Mouse (Mus musculus) forebrain, postnatal 0 days (tissue): ENCODE measurements around the gene Mlxip. TPM values are rescaled to one million over a fixed set of nuclear protein-coding genes. Genes with fewer than 3 reads are reported as not detected.
A peak's percentile ranks its signal among the peaks of the same experiment; 100 is the strongest.

Source experiments
- ATAC-seq: fragments of 200-750 bp; cut with Nextera tagmentation; 2 replicates; pipeline ENCODE4 v1.8.0; 2017; ENCODE audit warnings: mild to moderate bottlenecking, moderate library complexity
- DNase-seq: peaks from one replicate; pipeline ENCODE4 v3.0.0-alpha.2; 2015
- H3K27ac ChIP-seq: fragments of 300-500 bp; sonication (generic); 2 replicates; pipeline ENCODE4 v1.5.1; 2014; ENCODE audit warnings: low read depth, mild to moderate bottlenecking, antibody characterized with exemption, low read length, moderate library complexity, mixed read lengths
- H3K27me3 ChIP-seq: fragments of 300-500 bp; sonication (generic); 2 replicates; pipeline ENCODE4 v1.6.1; 2014; ENCODE audit warnings: mild to moderate bottlenecking, low read length, mixed read lengths; ENCODE audit not compliant: insufficient read depth
- H3K36me3 ChIP-seq: fragments of 300-500 bp; sonication (generic); 2 replicates; pipeline ENCODE4 v1.6.1; 2014; ENCODE audit warnings: mild to moderate bottlenecking, moderate library complexity; ENCODE audit not compliant: insufficient read depth
- H3K4me1 ChIP-seq: fragments of 300-500 bp; sonication (generic); 2 replicates; pipeline ENCODE4 v1.6.1; 2014; ENCODE audit warnings: antibody characterized with exemption; ENCODE audit not compliant: insufficient read depth
- H3K4me2 ChIP-seq: fragments of 300-500 bp; sonication (generic); 2 replicates; pipeline ENCODE4 v1.6.1; 2014; ENCODE audit warnings: low read depth, mild to moderate bottlenecking, moderate library complexity
- H3K4me3 ChIP-seq: fragments of 300-500 bp; sonication (generic); 2 replicates; pipeline ENCODE4 v1.5.1; 2014; ENCODE audit warnings: low read depth, low read length, mixed read lengths
- H3K9ac ChIP-seq: fragments of 300-500 bp; sonication (generic); 2 replicates; pipeline ENCODE4 v1.6.1; 2014; ENCODE audit warnings: mild to moderate bottlenecking
- H3K9me3 ChIP-seq: fragments of 300-500 bp; sonication (generic); 2 replicates; pipeline ENCODE4 v1.6.1; 2016; ENCODE audit warnings: low read length
- CTCF ChIP-seq: sonication (generic); IDR thresholded peaks from 2 replicates; pipeline ENCODE4 v1.5.1; 2016; ENCODE audit warnings: antibody characterized with exemption, control low read depth, low read depth
- WGBS: fragments of 180-500 bp; shearing (Covaris S2); extraction: QIAGEN DNeasy Blood & Tissue Kit; methylation state at CpG from one replicate; pipeline ENCODE4 v1.1.7; 2014; 5-methylcytosine and 5-hydroxymethylcytosine counted together
- polyA plus RNA-seq: library from polyadenylated mRNA; unstranded; fragments of >200 nt; fragmentation: Nextera tagmentation; extraction: Ambion mirVana; gene quantifications from 2 replicates; pipeline ENCODE4 v1.2.1, GENCODE M21; 2015
- total RNA-seq: library from RNA; depleted of rRNA; stranded (reverse); fragments of >200 nt; gene quantifications from 2 replicates; pipeline ENCODE4 v1.2.3, GENCODE M21; 2014

The Mlxip gene
- total and polyA plus RNA-seq, 2 experiments from 2014 or later: 13.3 to 17.4 TPM

DNA sequence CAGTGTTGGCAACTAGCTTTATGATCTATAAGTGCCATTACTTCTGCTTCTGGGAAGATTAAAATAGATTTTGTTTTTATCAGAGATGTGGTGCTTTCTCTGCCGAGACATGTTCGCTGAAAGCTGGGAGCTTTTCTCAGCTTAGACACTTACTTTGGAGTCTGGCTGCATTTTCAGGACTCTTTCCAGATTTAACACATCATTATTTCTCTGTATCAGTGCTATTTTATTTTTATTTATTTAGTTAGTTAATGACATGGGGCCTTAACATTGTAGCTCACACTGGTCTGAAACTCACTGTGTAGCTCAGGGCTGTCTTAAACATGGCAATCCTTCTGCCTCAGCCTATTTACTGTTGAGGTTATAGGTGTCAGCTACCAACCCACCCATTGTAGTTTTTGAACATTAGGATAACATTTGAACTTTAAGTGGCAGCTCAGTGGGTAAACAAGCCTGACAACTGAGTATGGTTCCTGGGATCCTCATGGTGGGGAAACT lies 19.3 kb downstream of the Mlxip start:
- H3K27me3 ChIP-seq: no peaks in the 10 kb centered on the region
- no peak overlapping the region for H3K27ac ChIP-seq
- TF ChIP-seq CTCF: no peak
- no peaks in the 10 kb centered on the region for H3K9me3 ChIP-seq
- WGBS: 61% methylated on average over 2 of the region's 2 CpGs
- ATAC-seq (no peak), DNase-seq (no peak)
- no peaks in the 10 kb centered on the region for H3K4me1 ChIP-seq
- H3K9ac ChIP-seq: no peak overlapping the region
- no peak overlapping the region for H3K4me3 ChIP-seq
- no peak overlapping the region for H3K4me2 ChIP-seq
- 0 out of 2 replicates have a peak, but pooled peaks cover 3% of the 10 kb centered on the region for H3K36me3 ChIP-seq

DNA sequence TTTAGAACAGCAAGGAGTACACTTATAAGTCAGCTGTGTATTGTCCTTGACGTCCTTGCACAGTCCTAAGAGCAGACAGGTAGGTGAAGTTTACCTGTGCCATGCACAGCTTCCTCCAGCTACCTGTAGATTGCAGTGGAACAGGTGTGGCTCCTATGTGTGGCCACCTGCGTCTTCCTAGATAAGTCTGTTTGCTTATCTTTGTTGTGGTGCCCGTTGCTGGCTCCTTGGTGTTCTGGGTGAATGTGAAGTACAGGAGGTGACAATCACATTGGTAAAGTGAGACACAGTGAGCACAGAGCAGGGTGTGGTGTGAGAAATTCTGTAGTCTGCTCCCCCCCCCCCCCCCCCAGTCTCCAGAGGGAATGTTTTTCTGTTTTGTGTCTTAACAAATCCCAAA lies 21.6 kb downstream of the Mlxip start:
- Histone ChIP-seq H3K9me3 (no peaks in the 10 kb centered on the region), H3K27ac (no peak overlapping the region), H3K4me3 (no peak overlapping the region), H3K27me3 (no peaks in the 10 kb centered on the region), H3K4me1 (no peaks in the 10 kb centered on the region), H3K4me2 (no peak overlapping the region), H3K36me3 (no peaks in the 10 kb centered on the region), H3K9ac (no peak overlapping the region)
- no peak for ATAC-seq
- no peak for DNase-seq
- TF ChIP-seq CTCF: no peak
- WGBS: 86% methylated on average over 3 of the region's 3 CpGs

DNA sequence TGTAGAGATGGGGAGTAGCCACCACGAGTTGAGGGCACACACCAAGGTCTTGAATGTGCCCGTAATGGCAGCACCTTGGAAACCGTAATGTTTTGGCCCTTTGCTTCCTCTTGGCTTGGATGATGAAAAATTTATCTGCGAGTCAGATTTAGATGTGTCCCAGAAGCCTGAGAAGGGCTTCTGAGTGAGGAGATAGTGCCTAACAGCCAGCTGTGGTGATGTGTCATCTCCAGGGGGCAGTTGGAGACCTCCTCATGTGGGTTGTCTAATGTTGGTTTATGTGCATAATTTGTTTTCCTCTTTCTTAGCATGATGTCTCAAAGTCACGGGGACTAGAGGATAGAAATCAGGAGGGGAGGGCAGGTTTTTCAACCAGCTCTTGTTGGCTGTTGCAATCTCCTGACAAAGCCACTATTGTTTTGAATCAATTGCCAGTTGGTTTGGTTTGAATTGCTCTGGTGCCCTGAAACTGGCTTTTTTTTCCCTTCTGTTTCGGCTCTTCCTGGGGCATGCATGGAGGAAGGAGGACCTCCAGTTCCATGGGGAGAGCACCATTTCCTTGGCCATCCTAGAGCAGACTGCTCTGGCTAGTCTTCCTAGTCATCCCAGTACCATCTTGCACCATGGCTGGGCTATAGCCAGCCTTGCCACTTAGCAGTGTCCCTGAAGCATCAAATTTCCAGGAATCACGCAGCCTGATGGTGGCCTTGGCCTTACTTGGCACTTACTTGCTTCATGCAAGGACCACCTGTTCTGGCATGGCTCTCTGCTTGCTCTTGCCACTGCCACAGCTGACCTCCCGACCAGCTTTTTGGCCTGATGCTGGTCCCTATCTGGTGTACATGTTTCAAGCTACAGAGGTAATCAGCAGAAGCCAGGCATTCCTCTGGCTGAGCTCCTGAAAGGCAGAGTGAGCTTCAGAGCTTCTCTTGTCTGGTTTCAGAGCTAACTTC lies 22.2 kb downstream of the Mlxip start:
- no peak overlapping the region for H3K4me2 ChIP-seq
- ATAC-seq (no peak), DNase-seq (no peak)
- WGBS: 64% methylated on average over 8 of the region's 8 CpGs
- no peaks in the 10 kb centered on the region for H3K36me3 ChIP-seq
- H3K9ac ChIP-seq: no peak overlapping the region
- no peak for TF ChIP-seq CTCF
- no peak overlapping the region for H3K27ac ChIP-seq
- H3K27me3 ChIP-seq: no peaks in the 10 kb centered on the region
- no peaks in the 10 kb centered on the region for H3K4me1 ChIP-seq
- H3K9me3 ChIP-seq: no peaks in the 10 kb centered on the region
- no peak overlapping the region for H3K4me3 ChIP-seq

DNA sequence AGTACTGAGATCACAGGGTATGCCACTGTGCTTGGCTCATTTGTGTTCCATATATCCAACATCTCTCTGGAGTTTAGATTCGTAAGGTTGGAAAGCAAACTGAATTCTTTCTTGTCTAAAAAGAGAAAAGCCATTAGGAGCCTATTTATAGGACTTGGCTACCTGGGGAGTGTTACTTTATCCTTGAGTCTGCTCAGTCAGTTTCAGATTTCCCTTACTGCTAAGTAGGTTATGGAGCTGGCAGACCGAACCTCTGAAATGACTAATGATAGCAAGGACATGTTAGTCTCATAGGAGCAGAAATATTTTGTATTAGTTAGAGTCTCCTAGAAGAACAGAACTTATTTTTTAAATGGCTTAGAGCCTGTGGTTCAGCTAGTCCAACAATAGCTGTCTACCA lies 29.3 kb downstream of the Mlxip start:
- Histone ChIP-seq H3K4me1 (no peaks in the 10 kb centered on the region), H3K4me3 (no peak overlapping the region), H3K4me2 (no peak overlapping the region), H3K9ac (no peak overlapping the region), H3K27me3 (no peaks in the 10 kb centered on the region), H3K27ac (no peak overlapping the region), H3K9me3 (no peaks in the 10 kb centered on the region), H3K36me3 (no peaks in the 10 kb centered on the region)
- DNase-seq: no peak
- WGBS: 61% methylated on average over 2 of the region's 2 CpGs
- no peak for TF ChIP-seq CTCF
- ATAC-seq: no peak

DNA sequence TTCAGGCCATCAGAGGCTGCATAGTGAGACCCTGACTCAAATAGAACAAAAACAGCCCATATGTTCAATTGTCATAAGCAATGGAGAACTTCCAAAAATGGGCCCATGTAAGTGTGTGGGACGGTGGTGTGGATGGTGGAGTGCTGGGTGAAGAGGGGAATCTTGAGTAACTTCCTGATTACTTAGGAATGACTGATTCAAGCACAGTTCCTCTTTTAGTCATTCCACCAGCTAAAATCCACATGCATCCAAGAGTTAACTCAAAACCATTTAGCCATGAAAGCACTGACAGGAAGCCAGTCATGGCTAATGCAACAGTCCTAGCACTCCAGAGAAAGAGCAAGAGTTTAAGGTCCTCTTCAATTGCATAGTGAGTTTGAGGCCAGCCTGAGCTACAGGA lies 33.0 kb downstream of the Mlxip start:
- no peak for ATAC-seq

DNA sequence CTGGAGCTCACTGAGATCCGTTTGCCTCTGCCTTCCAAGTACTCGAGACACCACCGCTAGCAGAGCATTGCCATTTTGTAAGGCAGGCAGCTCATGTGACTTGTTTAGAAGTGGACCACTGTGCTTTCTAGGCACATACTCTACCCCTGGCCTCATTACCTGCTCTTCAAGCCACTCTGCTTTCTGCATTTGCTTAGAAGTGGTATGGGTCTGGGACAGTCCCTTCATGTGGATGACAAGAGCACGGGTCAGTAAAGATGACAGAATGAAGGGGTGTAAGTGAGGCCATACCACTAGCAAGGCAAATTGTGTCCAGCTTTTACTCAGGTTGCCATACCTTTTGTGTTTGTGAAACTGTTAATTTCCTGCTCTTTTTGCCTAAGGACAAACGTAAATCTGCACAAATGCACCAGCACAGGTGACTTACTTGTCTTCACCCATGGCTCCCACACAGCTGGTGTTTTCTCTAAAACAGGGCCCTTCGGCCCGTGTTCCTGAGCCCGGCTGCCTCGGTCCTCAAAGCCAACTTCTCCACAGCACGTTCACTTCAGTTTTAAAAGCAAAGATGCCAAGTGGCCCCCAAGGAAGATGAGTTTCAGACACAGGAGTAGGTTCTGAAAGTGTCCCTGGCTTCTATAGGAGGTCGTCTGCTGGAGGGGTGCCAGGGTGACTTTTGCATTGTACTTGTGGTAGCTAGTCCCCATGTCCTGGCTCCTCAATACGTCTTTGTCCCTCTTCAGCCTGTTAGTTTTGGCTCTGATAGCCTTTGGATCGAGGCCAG lies 37.1 kb downstream of the Mlxip start:
- no peak for TF ChIP-seq CTCF
- H3K4me1 ChIP-seq: 0 out of 2 replicates have a peak, but pooled peaks cover 5% of the 10 kb centered on the region
- ATAC-seq (no peak), DNase-seq (peak; percentile 48)
- H3K9me3 ChIP-seq: no peaks in the 10 kb centered on the region
- H3K27me3 ChIP-seq: no peaks in the 10 kb centered on the region
- H3K36me3 ChIP-seq: no peaks in the 10 kb centered on the region
- H3K9ac ChIP-seq: no peak overlapping the region
- no peak overlapping the region for H3K4me3 ChIP-seq
- 59% methylated on average over 13 of the region's 13 CpGs for WGBS
- no peak overlapping the region for H3K27ac ChIP-seq
- no peak overlapping the region for H3K4me2 ChIP-seq

More for the DNA sequence above, 33.0 kb downstream of the Mlxip start:
- Histone ChIP-seq H3K4me1 (no peaks in the 10 kb centered on the region), H3K27ac (no peak overlapping the region), H3K9ac (no peak overlapping the region), H3K36me3 (no peaks in the 10 kb centered on the region), H3K4me3 (no peak overlapping the region), H3K9me3 (no peaks in the 10 kb centered on the region), H3K27me3 (no peaks in the 10 kb centered on the region), H3K4me2 (no peak overlapping the region)
- DNase-seq: no peak
- 90% methylated on average over 1 of the region's 1 CpGs for WGBS
- TF ChIP-seq CTCF: no peak
